Mouse (Mus musculus): ENCODE measurements around the gene Kif15. TPM values are rescaled to one million over a fixed set of nuclear protein-coding genes. Genes with fewer than 3 reads are reported as not detected.

The Kif15 gene
- polyA plus RNA-seq, 1 experiment from 2014 or later: 36.2 TPM

DNA sequence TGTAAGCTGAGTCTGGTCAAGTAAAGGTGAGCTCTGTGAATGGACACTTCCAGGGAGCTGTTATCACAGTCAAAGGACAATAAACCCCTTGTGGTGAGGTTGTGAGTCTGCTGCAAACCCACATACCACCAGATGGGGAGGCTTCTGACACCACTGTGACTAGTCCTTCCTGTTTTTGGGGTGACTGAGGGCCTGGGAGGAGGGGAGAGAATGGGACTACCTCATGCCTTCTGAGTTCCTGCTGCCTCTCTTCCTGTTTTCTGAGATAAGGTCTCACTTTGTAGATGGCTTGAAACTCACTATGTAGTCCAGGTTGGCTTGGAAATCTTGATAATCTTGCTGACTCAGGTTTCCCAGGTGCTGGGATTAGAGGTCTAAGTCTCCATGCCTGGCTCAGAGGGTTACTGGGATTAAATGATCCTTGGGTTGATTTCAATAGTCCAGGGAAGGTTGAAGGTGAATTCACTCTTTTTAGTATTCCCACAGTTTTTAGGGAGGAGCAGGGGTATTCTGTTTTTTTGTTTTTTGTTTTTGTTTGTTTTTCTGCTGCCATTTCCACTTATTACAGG is 108.0 kb downstream of the Kif15 start:
- no peak; the same call in 1 of the 2 replicates for ATAC-seq (ENCODE audit: insufficient read depth, low FRiP score)
- Histone ChIP-seq H3K9ac (ENCODE audit: low read length) (no peak overlapping the region), H3K4me2 (ENCODE audit: low read depth, low read length) (no peak overlapping the region), H3K9me3 (replicated peaks; ENCODE audit: control insufficient read depth, low read length) (no peaks in the 10 kb centered on the region), H3K27me3 (ENCODE audit: control insufficient read depth, insufficient read depth, low read length) (no peaks in the 10 kb centered on the region), H3K4me3 (replicated peaks; ENCODE audit: low read length) (no peak overlapping the region), H3K4me1 (ENCODE audit: control insufficient read depth, insufficient read depth, low read length) (no peaks in the 10 kb centered on the region), H3K27ac (ENCODE audit: low read length) (no peak overlapping the region), H3K36me3 (ENCODE audit: control insufficient read depth, insufficient read depth, low read length) (no peaks in the 10 kb centered on the region)

DNA sequence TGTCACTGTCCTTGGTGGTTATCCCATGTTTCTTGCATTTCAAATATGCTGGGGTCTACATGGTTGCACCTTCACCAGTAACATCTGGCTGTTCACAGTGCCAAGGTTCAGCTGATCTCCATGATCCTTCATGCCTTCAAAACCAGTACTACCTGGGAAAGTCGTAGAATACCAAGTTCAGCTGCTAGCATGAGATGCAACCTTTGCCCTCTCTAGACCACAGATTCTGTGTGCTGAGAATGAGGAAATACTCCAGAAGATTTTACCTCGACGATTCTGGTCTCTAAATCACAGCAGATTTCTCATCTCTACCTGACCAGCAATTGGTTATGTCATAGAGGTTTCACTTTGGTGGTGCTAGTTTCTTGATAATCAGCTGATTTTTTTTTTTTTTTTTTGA is 109.3 kb downstream of the Kif15 start:
- Histone ChIP-seq H3K9ac (ENCODE audit: low read length) (no peak overlapping the region), H3K27me3 (ENCODE audit: control insufficient read depth, insufficient read depth, low read length) (no peaks in the 10 kb centered on the region), H3K4me2 (ENCODE audit: low read depth, low read length) (no peak overlapping the region), H3K4me3 (replicated peaks; ENCODE audit: low read length) (no peak overlapping the region), H3K4me1 (ENCODE audit: control insufficient read depth, insufficient read depth, low read length) (no peaks in the 10 kb centered on the region), H3K36me3 (ENCODE audit: control insufficient read depth, insufficient read depth, low read length) (no peaks in the 10 kb centered on the region), H3K9me3 (replicated peaks; ENCODE audit: control insufficient read depth, low read length) (no peaks in the 10 kb centered on the region), H3K27ac (ENCODE audit: low read length) (no peak overlapping the region)
- ATAC-seq (ENCODE audit: insufficient read depth, low FRiP score): no peak
- WGBS: 61% methylated on average over 3 of the region's 3 CpGs

Other genes with a start within 250 kb of the Kif15 start
- 0.04 TPM in 1 of 2 replicates, not detected in the other for gene Topaz1, start 203.7 kb upstream of the Kif15 start, polyA plus RNA-seq (2015; fragmentation: Nextera tagmentation; extraction: Ambion mirVana)
- gene Tcaim, start 145.5 kb upstream of the Kif15 start, polyA plus RNA-seq (2015; fragmentation: Nextera tagmentation; extraction: Ambion mirVana): 6.0 and 7.0 TPM in 2 replicates
- gene Gm35549, start 107.0 kb upstream of the Kif15 start, polyA plus RNA-seq (2015; fragmentation: Nextera tagmentation; extraction: Ambion mirVana): 0.77 TPM in 1 of 2 replicates, not detected in the other
- gene Zfp445, start 85.0 kb upstream of the Kif15 start, polyA plus RNA-seq (2015; fragmentation: Nextera tagmentation; extraction: Ambion mirVana): 70.9 and 79.6 TPM in 2 replicates
- gene Zkscan7, start 65.4 kb upstream of the Kif15 start, polyA plus RNA-seq (2015; fragmentation: Nextera tagmentation; extraction: Ambion mirVana): 4.8 and 4.9 TPM in 2 replicates
- 12.0 and 12.6 TPM in 2 replicates for gene Zfp105, start 28.0 kb upstream of the Kif15 start, polyA plus RNA-seq (2015; fragmentation: Nextera tagmentation; extraction: Ambion mirVana)
- gene 1110059G10Rik, start within 50 bp of the Kif15 start, polyA plus RNA-seq (2015; fragmentation: Nextera tagmentation; extraction: Ambion mirVana): 27.4 and 32.7 TPM in 2 replicates
- gene Tmem42, start 70.3 kb downstream of the Kif15 start, polyA plus RNA-seq (2015; fragmentation: Nextera tagmentation; extraction: Ambion mirVana): 18.7 and 20.7 TPM in 2 replicates
- 0.48 and 0.50 TPM in 2 replicates for gene Tgm4, start 83.7 kb downstream of the Kif15 start, polyA plus RNA-seq (2015; fragmentation: Nextera tagmentation; extraction: Ambion mirVana)
- 73.4 and 78.5 TPM in 2 replicates for gene Zdhhc3, start 162.2 kb downstream of the Kif15 start, polyA plus RNA-seq (2015; fragmentation: Nextera tagmentation; extraction: Ambion mirVana)
- gene Exosc7, start 162.2 kb downstream of the Kif15 start, polyA plus RNA-seq (2015; fragmentation: Nextera tagmentation; extraction: Ambion mirVana): 112 and 125 TPM in 2 replicates
- 1.8 and 2.5 TPM in 2 replicates for gene Clec3b, start 199.9 kb downstream of the Kif15 start, polyA plus RNA-seq (2015; fragmentation: Nextera tagmentation; extraction: Ambion mirVana)

Data from stomach, embryonic 16.5 days (tissue).